Mouse (Mus musculus): ENCODE data around the gene Ang2.

Gene Ang2

GRCm38 (mm10) chr14:51150206-51150831, 48.6 kb downstream of the Ang2 start:
- DNase-seq, result no peak

- no peak for DNase-seq
These were observed 49.8 kb downstream of the Ang2 start for GRCm38 (mm10) chr14:51149164-51149563.

- no peak for DNase-seq
These were observed 50.9 kb downstream of the Ang2 start for GRCm38 (mm10) chr14:51148006-51148405.

GRCm38 (mm10) chr14:51146685-51147084, 52.3 kb downstream of the Ang2 start, which contains the start of gene Rnase1:
Gene Rnase1, minus strand, starts transcription at chr14:51146785.
- no peak for DNase-seq

- no peak for DNase-seq
These were observed 53.4 kb downstream of the Ang2 start for GRCm38 (mm10) chr14:51145521-51145920.
